Mouse (Mus musculus): ENCODE results near the gene Gm45844.
A peak's percentile ranks its signal among the peaks of the same experiment; 100 is the strongest.
"Not testable (repeated sequence)": the region's sequence is repeated elsewhere in the genome, so short reads cannot be mapped to it uniquely, and the experiment has no call there.

Gene Gm45844

GRCm38 (mm10) chr7:7277966-7278567, at the start of gene Gm45844:
Gene Gm45844 (minus strand): TSS chr7:7278289.
- peak; percentile 82 to 90 for DNase-seq (ENCODE audit: low spot score in 2 of 2)

- DNase-seq (ENCODE audit: low spot score in 2 of 2), result peak; percentile 32 to 41
Measured at GRCm38 (mm10) chr7:7295595-7295994, 17.5 kb upstream of the Gm45844 start.

GRCm38 (mm10) chr7:7281383-7281782, 3.3 kb upstream of the Gm45844 start:
- no peak for DNase-seq (ENCODE audit: low spot score in 2 of 2)

GRCm38 (mm10) chr7:7277556-7277955, 533 bp downstream of the Gm45844 start:
- DNase-seq (ENCODE audit: low spot score in 2 of 2), result peak in 1 of 2 experiments; percentile 6

GRCm38 (mm10) chr7:7247228-7247627, 30.9 kb downstream of the Gm45844 start, which contains the start of gene Vmn2r29:
Gene Vmn2r29 (minus strand): TSS chr7:7247328.
- not testable (repeated sequence) for DNase-seq (ENCODE audit: low spot score in 2 of 2)

GRCm38 (mm10) chr7:7209313-7210151, 68.6 kb downstream of the Gm45844 start, which contains the start of gene Zfp772:
Gene Zfp772 (minus strand): TSS chr7:7209998.
- DNase-seq (ENCODE audit: low spot score in 2 of 2), result peak; percentile 44 to 53

GRCm38 (mm10) chr7:7188191-7188942, 89.7 kb downstream of the Gm45844 start:
- peak; percentile 60 to 71 for DNase-seq (ENCODE audit: low spot score in 2 of 2)

- DNase-seq (ENCODE audit: low spot score in 2 of 2), result no peak
Measured at GRCm38 (mm10) chr7:7187417-7188190, 90.5 kb downstream of the Gm45844 start.

- DNase-seq (ENCODE audit: low spot score in 2 of 2), result no peak
Measured at GRCm38 (mm10) chr7:7185897-7186296, 92.2 kb downstream of the Gm45844 start.

GRCm38 (mm10) chr7:7171227-7172147, 106.6 kb downstream of the Gm45844 start, which contains the start of gene Zfp418:
Gene Zfp418 (plus strand): TSS chr7:7171330.
- DNase-seq (ENCODE audit: low spot score in 2 of 2), result peak; percentile 44 to 65

Data from urinary bladder, postnatal 36 days (tissue).